Mouse (Mus musculus): Measurements from ENCODE around the gene Mrpl14.

The Mrpl14 gene

DNA sequence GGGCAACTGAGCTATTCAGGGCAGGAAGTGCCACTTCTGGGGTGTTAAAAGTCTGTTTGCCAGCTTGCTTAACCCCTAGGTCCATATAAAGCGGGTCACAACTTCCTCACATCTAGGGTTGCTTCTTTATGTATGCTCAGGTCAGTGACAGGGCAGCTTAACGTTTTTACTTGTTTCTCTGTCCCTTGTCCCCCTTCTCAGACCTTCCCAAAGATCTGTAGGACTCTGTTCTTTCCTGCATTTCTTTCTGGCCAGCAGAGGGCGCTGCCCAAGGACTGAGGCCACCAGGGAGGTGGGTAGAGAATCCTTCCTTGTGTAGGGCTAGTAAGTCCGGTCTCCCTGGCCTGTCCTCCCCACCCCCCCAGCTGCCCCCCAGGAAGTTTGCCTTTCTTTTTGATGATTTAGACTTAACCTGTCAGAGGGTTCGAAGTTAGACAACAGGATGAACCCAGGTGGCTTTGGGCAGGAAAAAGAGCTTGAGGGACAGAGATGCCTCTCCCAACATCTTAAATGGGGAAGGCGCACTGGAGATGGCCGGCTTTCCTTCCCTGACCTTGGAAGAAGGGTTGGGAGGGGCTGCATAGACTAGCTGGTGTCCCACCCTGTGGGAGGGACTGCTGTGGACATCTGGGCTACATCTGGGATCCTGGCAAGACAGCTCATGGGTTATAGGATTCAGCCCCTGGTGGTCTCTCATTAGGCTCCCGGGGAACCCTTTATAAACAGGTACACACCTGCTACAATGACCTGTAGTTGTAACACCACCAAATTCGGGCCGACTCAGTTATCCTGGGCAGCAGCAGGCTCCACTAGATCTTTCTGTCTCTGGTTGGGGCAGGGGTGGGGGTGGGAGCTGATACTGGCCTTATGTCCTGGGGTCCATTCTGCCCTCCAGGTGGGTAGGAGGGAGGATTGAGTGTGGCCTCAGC is 49.5 kb downstream of the Mrpl14 start:
- in situ Hi-C loops (cut with MboI; ENCODE audit: low pct_unique_long_range_greater_than_20kb in 1 of 2, low sequenced_read_pairs in 2 of 2, unreplicated experiment in 1 of 2) = loop anchor here in 1 of 2 experiments (10.0 to 25.0 kb wide), 3 partner anchors 99 to 399 kb away; partner anchors contain the start of gene Vegfa

DNA sequence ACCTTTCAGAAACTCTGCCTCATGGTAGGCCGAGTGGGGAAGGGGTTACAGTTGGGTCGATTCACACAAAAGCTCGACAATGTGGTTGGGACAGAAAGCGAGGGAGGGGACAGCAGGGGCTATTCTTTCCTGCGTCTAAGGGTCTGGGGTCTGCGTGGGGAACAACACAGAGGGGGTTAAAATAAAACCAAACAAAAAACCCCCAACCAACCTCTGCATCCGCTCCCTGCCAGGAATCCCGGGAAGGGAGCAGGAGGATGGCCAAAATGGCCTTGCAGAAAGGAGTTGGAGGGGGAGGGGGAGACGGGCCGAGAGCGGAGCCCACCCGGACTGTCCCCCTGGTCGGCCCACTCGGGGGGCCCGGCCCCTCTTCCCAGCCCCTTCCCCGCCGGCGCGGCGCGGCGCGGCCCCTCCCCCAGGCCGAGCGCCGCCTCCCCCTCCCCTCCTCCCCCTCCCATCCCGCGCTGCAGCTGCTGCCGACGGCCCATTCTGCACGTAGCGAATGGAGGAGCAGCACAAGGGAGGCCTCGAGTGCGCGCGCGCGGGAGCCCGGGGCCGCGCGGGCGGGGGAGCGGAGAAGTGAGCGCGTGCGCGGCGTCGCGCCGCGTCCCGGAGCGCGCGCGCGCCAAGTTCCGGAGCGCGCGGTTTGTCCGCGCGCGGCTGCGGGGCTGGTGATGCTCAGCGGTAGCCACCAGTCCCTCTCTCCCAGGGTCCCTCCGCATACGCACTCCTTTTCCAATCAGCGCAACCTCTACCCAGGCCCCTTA is 50.4 kb downstream of the Mrpl14 start:
- in situ Hi-C loops (cut with MboI; ENCODE audit: low pct_unique_long_range_greater_than_20kb in 1 of 2, low sequenced_read_pairs in 2 of 2, unreplicated experiment in 1 of 2) = loop anchor here in 1 of 2 experiments (10.0 to 25.0 kb wide), 3 partner anchors 98 to 398 kb away; partner anchors contain the start of gene Vegfa

DNA sequence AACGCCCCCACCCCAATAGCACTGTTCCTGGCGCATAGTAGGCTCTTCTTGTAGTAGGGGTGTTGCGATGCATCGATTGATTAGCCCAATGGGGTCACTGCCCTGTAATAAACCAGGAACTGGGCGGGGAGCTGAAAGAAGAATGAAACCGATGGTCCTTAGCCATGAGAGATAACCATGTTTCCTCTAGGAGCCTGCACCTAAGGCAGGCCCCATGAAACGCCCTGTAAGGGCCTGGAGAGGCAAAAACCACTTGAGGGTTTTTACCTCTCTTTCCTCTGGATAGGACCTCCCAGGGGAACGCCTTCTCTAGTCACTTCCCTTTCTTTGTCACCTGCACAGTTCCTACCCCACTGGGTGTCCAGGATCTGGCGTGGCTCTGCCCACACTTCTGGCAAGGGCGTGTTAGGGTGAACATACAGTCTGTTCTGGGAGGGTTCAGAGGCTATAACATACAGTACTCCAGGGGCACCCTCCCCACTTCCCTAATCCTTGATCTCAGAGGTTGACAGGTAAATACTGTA is 51.0 kb downstream of the Mrpl14 start:
- in situ Hi-C loops (cut with MboI; ENCODE audit: low pct_unique_long_range_greater_than_20kb in 1 of 2, low sequenced_read_pairs in 2 of 2, unreplicated experiment in 1 of 2) = loop anchor here in 1 of 2 experiments (10.0 to 25.0 kb wide), 3 partner anchors 98 to 398 kb away; partner anchors contain the start of gene Vegfa

DNA sequence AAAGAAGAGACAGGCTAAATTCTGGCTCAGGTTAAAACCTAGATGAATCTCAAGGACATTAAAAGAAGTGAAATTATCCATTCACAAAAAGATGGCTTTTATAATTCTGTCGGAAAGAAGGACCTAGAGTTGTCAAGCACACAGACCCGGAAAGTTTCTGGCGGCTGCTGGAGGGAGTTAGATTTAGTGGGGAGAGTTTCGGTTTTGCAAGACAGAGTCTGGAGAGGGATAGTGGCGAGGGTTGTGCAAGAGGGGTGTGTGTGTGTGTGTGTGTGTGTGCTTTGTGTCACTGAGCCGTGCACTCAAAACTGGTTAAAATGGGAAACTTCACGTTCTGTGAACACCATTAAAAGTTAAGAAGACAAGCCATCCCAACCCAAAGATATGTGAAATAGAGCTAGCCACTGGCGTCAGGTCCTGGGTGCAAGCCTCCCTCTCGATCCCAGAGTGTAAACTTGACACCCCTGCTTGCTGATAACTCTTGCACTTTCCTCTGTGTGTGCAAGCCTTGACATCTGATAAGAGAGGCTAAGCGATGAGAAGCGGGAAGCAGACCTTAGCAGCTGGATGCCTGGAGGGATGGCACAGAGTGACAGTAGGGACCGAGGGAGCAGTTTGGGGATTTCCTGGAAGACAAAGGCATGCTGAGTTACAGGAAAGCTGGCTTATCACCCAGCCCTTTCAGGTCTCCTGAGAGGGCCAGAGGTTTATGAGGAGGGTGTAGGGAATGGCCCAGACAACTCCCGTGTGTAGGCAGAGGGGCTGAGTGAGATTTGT is 56.4 kb downstream of the Mrpl14 start:
- in situ Hi-C loops (cut with MboI; ENCODE audit: low pct_unique_long_range_greater_than_20kb in 1 of 2, low sequenced_read_pairs in 2 of 2, unreplicated experiment in 1 of 2) = loop anchor here in 1 of 2 experiments (25.0 kb wide), 1 partner anchor 295 kb away; the partner anchor contains the start of gene Vegfa

DNA sequence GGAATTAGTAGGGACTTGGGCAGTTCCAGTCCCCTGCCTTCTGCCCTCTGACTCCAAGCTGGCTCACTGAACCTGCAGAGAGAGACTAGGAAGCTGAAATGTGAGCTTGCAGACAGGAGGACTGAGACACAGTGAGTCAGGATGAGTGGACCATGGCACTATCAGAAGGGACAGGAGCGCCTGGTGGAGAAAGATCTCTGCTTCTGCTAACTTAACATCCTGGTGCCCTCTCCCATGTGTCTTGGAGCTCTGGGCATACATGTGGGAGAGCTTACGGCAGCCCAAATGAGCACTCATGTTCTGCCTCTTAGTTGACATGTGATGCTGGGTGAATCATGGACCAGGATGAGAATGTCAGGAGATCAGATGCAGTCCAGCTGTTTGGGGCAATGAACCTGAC is 59.5 kb downstream of the Mrpl14 start:
- in situ Hi-C loops (cut with MboI; ENCODE audit: low pct_unique_long_range_greater_than_20kb in 1 of 2, low sequenced_read_pairs in 2 of 2, unreplicated experiment in 1 of 2) = loop anchor here in 1 of 2 experiments (25.0 kb wide), 1 partner anchor 292 kb away; the partner anchor contains the start of gene Vegfa

DNA sequence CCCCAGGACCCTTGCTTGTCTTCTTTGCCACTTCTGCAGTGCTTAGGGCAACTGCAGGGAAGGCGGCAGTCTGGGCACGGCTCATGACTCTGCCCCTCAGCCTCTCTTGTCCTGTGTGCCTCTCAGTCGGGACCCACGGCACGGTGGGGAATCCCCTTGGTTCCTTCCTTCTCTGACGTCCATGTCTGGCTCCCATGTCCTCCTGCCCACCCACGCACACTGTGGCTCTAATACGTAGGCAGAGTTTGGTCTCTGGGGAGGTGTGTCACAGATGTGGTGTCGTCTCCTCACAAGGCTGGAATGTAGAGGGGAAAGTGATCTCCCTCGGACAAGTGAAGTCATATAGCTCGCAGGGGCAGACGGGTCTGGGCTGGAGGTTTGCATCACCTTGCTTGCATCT is 60.6 kb downstream of the Mrpl14 start:
- in situ Hi-C loops (cut with MboI; ENCODE audit: low pct_unique_long_range_greater_than_20kb in 1 of 2, low sequenced_read_pairs in 2 of 2, unreplicated experiment in 1 of 2) = loop anchor here in 1 of 2 experiments (25.0 kb wide), 1 partner anchor 291 kb away; the partner anchor contains the start of gene Vegfa

DNA sequence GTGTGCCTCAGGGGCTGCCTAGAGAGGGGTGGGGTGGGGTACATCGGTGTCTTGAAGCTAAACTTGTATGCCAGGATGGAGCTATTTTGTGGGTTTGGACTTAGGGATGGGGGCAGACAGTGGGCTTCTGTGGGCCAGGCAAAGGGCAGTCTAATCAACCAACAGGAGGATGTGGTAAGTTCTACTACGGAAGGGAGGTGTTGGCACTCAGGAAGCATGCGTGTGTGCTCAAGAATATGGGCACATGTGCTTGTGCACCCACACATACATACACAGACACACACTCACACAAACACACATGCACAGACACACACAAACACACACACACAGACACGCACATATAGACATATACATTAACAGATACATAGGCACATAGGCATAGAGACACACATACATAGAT is 61.2 kb downstream of the Mrpl14 start:
- in situ Hi-C loops (cut with MboI; ENCODE audit: low pct_unique_long_range_greater_than_20kb in 1 of 2, low sequenced_read_pairs in 2 of 2, unreplicated experiment in 1 of 2) = loop anchor here in 1 of 2 experiments (25.0 kb wide), 1 partner anchor 290 kb away; the partner anchor contains the start of gene Vegfa
